Mouse (Mus musculus) thymus, adult 2 months (tissue): ENCODE measurements around the gene Zfhx3.

Experiments
- CTCF ChIP-seq: fragments of 200-500 bp; IDR thresholded peaks from 2 replicates; pipeline ENCODE4 v1.5.1; 2012; ENCODE audit warnings: mild to moderate bottlenecking, control low read depth, low read length, moderate library complexity, borderline replicate concordance; ENCODE audit not compliant: control insufficient read depth, poor library complexity, insufficient read depth; ENCODE audit errors: extremely low read depth
- POLR2A ChIP-seq: fragments of 200-500 bp; IDR thresholded peaks from 2 replicates; pipeline ENCODE4 v1.6.1; 2012; ENCODE audit warnings: mild to moderate bottlenecking, low read length, control low read depth, moderate library complexity; ENCODE audit not compliant: control insufficient read depth, poor library complexity, insufficient read depth; ENCODE audit errors: extremely low read depth

DNA sequence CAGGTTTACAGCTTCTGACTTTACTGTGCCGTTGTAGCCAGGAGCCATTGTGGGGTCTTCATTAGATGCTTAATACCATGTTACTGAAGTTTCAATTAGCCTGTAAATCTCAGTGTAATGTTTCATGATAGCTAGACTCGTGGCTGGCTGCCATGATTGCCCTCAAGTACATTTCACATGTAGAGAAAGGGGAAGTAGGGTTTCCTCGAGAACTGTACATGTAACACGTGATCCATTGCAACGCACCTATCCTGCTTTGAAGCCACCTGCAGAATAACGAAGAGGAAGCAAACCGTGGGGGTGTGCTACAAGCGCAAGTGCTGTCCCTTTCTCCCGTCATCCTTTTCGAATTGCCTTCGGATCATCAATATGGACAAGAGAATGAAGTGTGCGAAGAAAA is 23.5 kb upstream of the Zfhx3 start:
- TF ChIP-seq CTCF, result no peak
- no peak for TF ChIP-seq POLR2A
